Mouse (Mus musculus) intestine, embryonic 14.5 days (tissue): ENCODE measurements at regions not wholly inside any gene's neighbourhood (a gene's known extent, or its start where the extent isn't known, plus 50 kb on each side); places are given as distances from the start of the nearest gene placed in this dataset.

Experiments used
- ATAC-seq: fragments of 200-750 bp; cut with Nextera tagmentation; replicated peaks from 2 replicates; pipeline ENCODE4 v1.8.0; 2017; ENCODE audit warnings: low read depth, moderate number of reproducible peaks, moderate TSS enrichment, moderate library complexity; ENCODE audit not compliant: low FRiP score, low TSS enrichment
- DNase-seq: peaks from one replicate; pipeline ENCODE4 v3.0.0-alpha.2; 2018; ENCODE audit warnings: low spot score
- H3K27ac ChIP-seq: fragments of 300-500 bp; sonication (generic); 2 replicates; pipeline ENCODE4 v1.5.1; 2014; ENCODE audit warnings: low read depth, mild to moderate bottlenecking, control low read depth
- H3K27me3 ChIP-seq: fragments of 300-500 bp; sonication (generic); replicated peaks from 2 replicates; pipeline ENCODE4 v1.6.1; 2014; ENCODE audit warnings: low read length, control low read depth; ENCODE audit not compliant: control insufficient read depth, insufficient read depth
- H3K36me3 ChIP-seq: fragments of 300-500 bp; sonication (generic); 2 replicates; pipeline ENCODE4 v1.6.1; 2014; ENCODE audit warnings: low read length, control low read depth; ENCODE audit not compliant: control insufficient read depth, insufficient read depth
- H3K4me1 ChIP-seq: fragments of 300-500 bp; sonication (generic); replicated peaks from 2 replicates; pipeline ENCODE4 v1.6.1; 2014; ENCODE audit warnings: low read length, control low read depth, mixed read lengths; ENCODE audit not compliant: control insufficient read depth, insufficient read depth
- H3K4me2 ChIP-seq: fragments of 300-500 bp; sonication (generic); 2 replicates; pipeline ENCODE4 v1.6.1; 2014; ENCODE audit warnings: low read length
- H3K4me3 ChIP-seq: fragments of 300-500 bp; sonication (generic); 2 replicates; pipeline ENCODE4 v1.5.1; 2014; ENCODE audit warnings: low read depth, low read length, control low read depth, mixed read lengths
- H3K9ac ChIP-seq: fragments of 300-500 bp; sonication (generic); 2 replicates; pipeline ENCODE4 v1.6.1; 2014; ENCODE audit warnings: mild to moderate bottlenecking, low read length
- H3K9me3 ChIP-seq: fragments of 300-500 bp; sonication (generic); 2 replicates; pipeline ENCODE4 v1.6.1; 2016; ENCODE audit warnings: low read length, control low read depth; ENCODE audit not compliant: control insufficient read depth
- WGBS: fragments of 180-500 bp; shearing (Covaris S2); extraction: QIAGEN DNeasy Blood & Tissue Kit; methylation state at CpG from one replicate; pipeline ENCODE4 v1.1.7; 2014; 5-methylcytosine and 5-hydroxymethylcytosine counted together

DNA sequence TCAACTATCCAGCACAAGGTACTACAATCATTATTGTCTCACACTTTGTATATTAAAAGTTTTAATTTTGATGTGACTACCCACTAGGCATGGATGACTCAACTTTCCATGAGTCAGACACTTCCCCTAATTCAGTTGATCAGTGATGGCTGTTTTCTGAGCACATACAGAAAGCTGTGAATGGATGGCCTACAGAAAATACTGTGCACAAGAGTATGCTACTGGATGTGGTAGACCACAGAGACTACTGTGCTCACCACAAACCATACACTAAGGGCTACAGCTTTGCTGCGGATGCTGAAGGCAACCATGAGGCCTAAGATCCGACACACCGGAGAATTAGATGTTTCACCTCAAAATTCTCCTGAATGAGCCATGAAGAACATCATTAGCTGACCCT is 174.4 kb upstream of the March1 start:
- no peak for ATAC-seq
- 89% methylated on average over 3 of the region's 3 CpGs for WGBS
- no peaks in the 10 kb centered on the region for H3K27me3 ChIP-seq

DNA sequence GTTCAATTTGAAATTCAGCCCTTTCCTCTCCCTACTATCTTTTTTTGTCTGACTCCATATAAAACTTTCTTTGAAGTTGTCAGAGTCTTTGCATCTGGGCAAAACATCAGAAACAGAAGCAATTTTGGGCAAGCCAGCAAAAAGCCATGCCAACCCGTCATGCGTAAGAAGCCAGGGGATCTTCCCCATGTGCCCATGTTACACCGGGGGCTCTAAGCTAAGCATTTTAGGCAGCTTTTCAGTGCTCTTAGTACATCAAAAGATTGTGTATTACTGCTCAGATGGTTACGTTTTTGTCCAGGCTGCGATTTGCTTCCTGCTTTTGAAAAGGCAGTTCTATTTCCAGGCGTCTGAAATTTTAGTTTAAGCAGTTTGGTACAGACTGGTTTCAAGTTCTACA is 196.8 kb upstream of the March1 start:
- H3K27ac ChIP-seq = no peak overlapping the region
- DNase-seq = no peak
- H3K9ac ChIP-seq = no peak overlapping the region
- 88% methylated on average over 6 of the region's 6 CpGs for WGBS
- H3K9me3 ChIP-seq = no peaks in the 10 kb centered on the region
- H3K4me1 ChIP-seq = no peaks in the 10 kb centered on the region
- H3K36me3 ChIP-seq = no peaks in the 10 kb centered on the region
- H3K4me2 ChIP-seq = no peak overlapping the region
- H3K4me3 ChIP-seq = no peak overlapping the region
- H3K27me3 ChIP-seq = no peaks in the 10 kb centered on the region
- no peak for ATAC-seq

More for the DNA sequence above, 174.4 kb upstream of the March1 start:
- Histone ChIP-seq H3K27ac (no peak overlapping the region), H3K4me2 (no peak overlapping the region), H3K9ac (no peak overlapping the region), H3K4me3 (no peak overlapping the region), H3K36me3 (no peaks in the 10 kb centered on the region), H3K4me1 (no peaks in the 10 kb centered on the region), H3K9me3 (no peaks in the 10 kb centered on the region)
- no peak for DNase-seq

- no peaks in the 10 kb centered on the region for H3K9me3 ChIP-seq
- H3K36me3 ChIP-seq = no peaks in the 10 kb centered on the region
- H3K27ac ChIP-seq = no peak overlapping the region
- ATAC-seq (no peak), DNase-seq (no peak)
- no peak overlapping the region for H3K4me3 ChIP-seq
- 91% methylated on average over 2 of the region's 2 CpGs for WGBS
- no peak overlapping the region for H3K4me2 ChIP-seq
- H3K9ac ChIP-seq = no peak overlapping the region
- no peaks in the 10 kb centered on the region for H3K4me1 ChIP-seq
- no peaks in the 10 kb centered on the region for H3K27me3 ChIP-seq
These were observed 199.8 kb upstream of the March1 start for GRCm38 (mm10) chr8:65417897-65418296.

- H3K4me3 ChIP-seq = no peak overlapping the region
- no peak for DNase-seq
- H3K27me3 ChIP-seq = no peaks in the 10 kb centered on the region
- H3K4me1 ChIP-seq = no peaks in the 10 kb centered on the region
- no peak for ATAC-seq
- no peaks in the 10 kb centered on the region for H3K9me3 ChIP-seq
- H3K27ac ChIP-seq = no peak overlapping the region
- H3K36me3 ChIP-seq = no peaks in the 10 kb centered on the region
- H3K4me2 ChIP-seq = no peak overlapping the region
- 88% methylated on average over 7 of the region's 7 CpGs for WGBS
- no peak overlapping the region for H3K9ac ChIP-seq
These were observed 203.5 kb upstream of the March1 start for GRCm38 (mm10) chr8:65414201-65414600.

DNA sequence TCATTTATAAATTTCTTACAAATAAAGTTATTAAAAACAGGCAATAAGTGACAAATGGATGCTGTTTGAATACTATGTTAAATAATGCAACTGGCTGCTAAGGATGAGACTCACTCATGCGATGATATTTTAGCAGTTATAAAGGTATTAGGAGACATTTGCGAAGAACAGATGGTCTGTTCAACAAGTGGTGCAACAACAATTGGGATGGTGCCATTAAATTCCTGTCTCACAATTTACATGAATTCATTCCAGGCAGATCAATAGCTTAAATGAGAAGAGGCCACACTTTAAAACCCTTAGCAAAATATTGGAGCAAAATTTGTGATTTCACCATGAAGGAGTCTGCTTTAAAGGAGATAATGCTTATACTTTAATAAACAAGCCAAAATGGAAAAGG is 205.4 kb upstream of the March1 start:
- 88% methylated on average over 2 of the region's 2 CpGs for WGBS
- H3K36me3 ChIP-seq = no peaks in the 10 kb centered on the region
- ATAC-seq (no peak), DNase-seq (no peak)
- H3K4me1 ChIP-seq = no peaks in the 10 kb centered on the region
- no peak overlapping the region for H3K9ac ChIP-seq
- no peaks in the 10 kb centered on the region for H3K9me3 ChIP-seq
- H3K4me3 ChIP-seq = no peak overlapping the region
- no peak overlapping the region for H3K4me2 ChIP-seq
- no peaks in the 10 kb centered on the region for H3K27me3 ChIP-seq
- no peak overlapping the region for H3K27ac ChIP-seq

DNA sequence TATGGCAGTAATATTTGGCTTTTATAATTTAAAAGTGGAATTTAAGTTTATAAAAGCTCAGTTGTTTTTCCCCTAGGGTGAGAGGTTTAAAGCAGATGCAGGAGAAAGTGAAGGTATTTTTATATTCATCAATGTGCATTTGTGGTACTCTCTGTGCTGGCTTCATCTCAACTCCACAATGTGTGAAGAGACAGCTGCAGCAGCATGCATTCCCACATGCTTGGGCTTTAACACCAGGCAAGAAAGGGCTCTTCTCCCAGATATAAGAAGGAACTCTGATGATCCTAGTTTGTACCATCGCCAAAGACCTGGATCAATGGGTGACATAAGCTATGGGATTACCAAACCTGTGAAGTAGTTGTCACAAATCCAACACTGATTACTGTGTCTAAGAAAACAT is 221.9 kb upstream of the March1 start:
- no peak for DNase-seq
- Histone ChIP-seq H3K36me3 (no peaks in the 10 kb centered on the region), H3K9ac (no peak overlapping the region), H3K4me2 (no peak overlapping the region), H3K9me3 (no peaks in the 10 kb centered on the region), H3K4me1 (no peaks in the 10 kb centered on the region), H3K4me3 (no peak overlapping the region), H3K27me3 (no peaks in the 10 kb centered on the region), H3K27ac (no peak overlapping the region)
- 97% methylated on average over 1 of the region's 1 CpGs for WGBS
- no peak for ATAC-seq

DNA sequence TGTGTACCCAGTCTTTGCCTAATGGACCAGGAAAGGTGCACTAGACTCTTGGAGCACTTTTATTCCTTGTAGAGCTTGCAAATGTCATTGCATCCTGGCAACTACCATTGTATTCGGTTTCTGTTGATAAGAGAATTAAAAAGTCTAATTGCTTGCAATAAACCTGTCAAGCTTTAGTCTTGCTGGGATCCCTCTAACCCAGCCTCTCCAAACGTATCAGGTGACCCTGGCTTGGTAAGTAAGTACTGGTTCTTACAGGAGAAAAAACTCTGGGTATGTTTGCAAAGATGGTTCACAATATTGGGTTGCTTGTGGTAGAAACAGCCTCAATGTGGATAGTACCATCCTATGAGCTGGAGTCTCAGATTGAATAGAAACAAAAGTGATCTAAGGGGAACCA is 226.6 kb upstream of the BC030870 start:
- H3K4me2 ChIP-seq = no peak overlapping the region
- H3K4me3 ChIP-seq = no peak overlapping the region
- ATAC-seq (peak; percentile 47; the same call in 1 of the 2 replicates), DNase-seq (no peak)
- no peaks in the 10 kb centered on the region for H3K36me3 ChIP-seq
- WGBS = 12% methylated on average over 2 of the region's 2 CpGs
- no peaks in the 10 kb centered on the region for H3K9me3 ChIP-seq
- no peaks in the 10 kb centered on the region for H3K27me3 ChIP-seq
- no peak overlapping the region for H3K27ac ChIP-seq
- no peak overlapping the region for H3K9ac ChIP-seq
- H3K4me1 ChIP-seq = no peaks in the 10 kb centered on the region

DNA sequence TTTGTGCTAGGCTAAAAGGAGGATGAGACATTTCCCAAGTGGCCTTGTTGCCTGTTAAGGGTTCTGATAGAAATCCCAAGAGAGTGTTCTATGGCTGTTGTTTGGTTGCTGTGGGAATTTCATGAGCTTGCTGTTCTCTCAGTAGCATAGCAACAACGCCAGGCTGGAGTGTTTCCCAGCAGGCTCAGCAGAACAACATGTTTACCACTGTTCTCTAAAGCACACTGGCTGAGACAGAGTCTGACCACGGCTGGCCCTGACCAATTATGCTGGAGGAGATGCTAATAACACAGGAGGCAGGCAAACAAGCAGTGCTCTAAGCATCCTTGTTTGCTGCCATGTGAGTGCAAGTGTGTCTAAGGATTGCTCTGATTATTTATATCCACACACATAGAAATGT is 220.0 kb upstream of the BC030870 start:
- DNase-seq = no peak
- Histone ChIP-seq H3K27ac (no peak overlapping the region), H3K27me3 (no peaks in the 10 kb centered on the region), H3K9ac (no peak overlapping the region), H3K36me3 (no peaks in the 10 kb centered on the region), H3K9me3 (no peaks in the 10 kb centered on the region), H3K4me3 (no peak overlapping the region), H3K4me1 (no peaks in the 10 kb centered on the region), H3K4me2 (no peak overlapping the region)
- 58% methylated on average over 2 of the region's 2 CpGs for WGBS
- ATAC-seq = no peak

DNA sequence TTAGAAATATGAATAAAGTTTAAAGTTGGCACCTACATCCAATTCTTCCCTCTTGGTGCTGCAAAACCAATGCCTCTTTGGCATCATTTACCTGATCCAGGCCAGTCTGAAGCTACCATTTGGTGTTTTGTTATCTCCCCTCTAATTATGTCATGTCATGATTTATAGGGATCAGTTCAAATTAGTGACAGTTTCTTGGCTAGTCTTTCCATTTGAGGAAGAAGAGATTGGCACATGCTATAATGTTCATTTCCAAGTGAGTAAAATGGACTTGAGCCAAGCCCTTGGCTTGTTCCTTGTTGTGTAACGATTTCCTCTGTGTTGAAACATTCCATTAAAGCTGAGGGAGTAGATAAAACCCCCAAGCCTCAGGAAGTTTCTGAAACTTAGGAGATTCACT is 201.8 kb upstream of the BC030870 start:
- Histone ChIP-seq H3K27me3 (no peaks in the 10 kb centered on the region), H3K27ac (no peak overlapping the region), H3K4me2 (no peak overlapping the region), H3K9ac (no peak overlapping the region), H3K4me1 (no peaks in the 10 kb centered on the region), H3K36me3 (no peaks in the 10 kb centered on the region), H3K9me3 (no peaks in the 10 kb centered on the region), H3K4me3 (no peak overlapping the region)
- ATAC-seq = no peak
- no peak for DNase-seq
- 71% methylated on average over 1 of the region's 1 CpGs for WGBS
